Mouse (Mus musculus) embryonic facial prominence, embryonic 11.5 days (tissue): ENCODE results near the gene Tcf3. TPM values are rescaled to one million over a fixed set of nuclear protein-coding genes. Genes with fewer than 3 reads are reported as not detected.

Source experiments
- ATAC-seq: fragments of 200-750 bp; cut with Nextera tagmentation; replicated peaks from 2 replicates; pipeline ENCODE4 v1.8.0; 2017; ENCODE audit warnings: low read depth; ENCODE audit not compliant: insufficient number of reproducible peaks, low FRiP score, low TSS enrichment
- DNase-seq: peaks from one replicate; pipeline ENCODE4 v3.0.0-alpha.2; 2015; ENCODE audit warnings: low spot score
- H3K27ac ChIP-seq: fragments of 300-500 bp; sonication (generic); replicated peaks from 2 replicates; pipeline ENCODE4 v1.5.1; 2014; ENCODE audit warnings: mild to moderate bottlenecking, low read depth, low read length, control low read depth
- H3K27me3 ChIP-seq: fragments of 300-500 bp; sonication (generic); 2 replicates; pipeline ENCODE4 v1.6.1; 2014; ENCODE audit warnings: mild to moderate bottlenecking, low read length, moderate library complexity, mixed read lengths; ENCODE audit not compliant: control insufficient read depth, insufficient read depth
- H3K36me3 ChIP-seq: fragments of 300-500 bp; sonication (generic); replicated peaks from 2 replicates; pipeline ENCODE4 v1.6.1; 2014; ENCODE audit warnings: low read depth, mild to moderate bottlenecking, low read length, moderate library complexity, mixed read lengths; ENCODE audit not compliant: control insufficient read depth, insufficient read depth
- H3K4me1 ChIP-seq: fragments of 300-500 bp; sonication (generic); 2 replicates; pipeline ENCODE4 v1.6.1; 2014; ENCODE audit warnings: low read length, mixed read lengths; ENCODE audit not compliant: control insufficient read depth, insufficient read depth
- H3K4me2 ChIP-seq: fragments of 300-500 bp; sonication (generic); 2 replicates; pipeline ENCODE4 v1.6.1; 2014; ENCODE audit warnings: low read depth, mild to moderate bottlenecking, control low read depth, low read length, moderate library complexity
- H3K4me3 ChIP-seq: fragments of 300-500 bp; sonication (generic); 2 replicates; pipeline ENCODE4 v1.5.1; 2014; ENCODE audit warnings: low read depth, low read length, control low read depth
- H3K9ac ChIP-seq: fragments of 300-500 bp; sonication (generic); replicated peaks from 2 replicates; pipeline ENCODE4 v1.6.1; 2014; ENCODE audit warnings: mild to moderate bottlenecking, control low read depth, low read length
- H3K9me3 ChIP-seq: fragments of 300-500 bp; sonication (generic); replicated peaks from 2 replicates; pipeline ENCODE4 v1.6.1; 2016; ENCODE audit warnings: mild to moderate bottlenecking, low read length, inconsistent platforms, mixed read lengths; ENCODE audit not compliant: control insufficient read depth
- WGBS: fragments of 180-500 bp; shearing (Covaris S2); extraction: QIAGEN DNeasy Blood & Tissue Kit; methylation state at CpG from one replicate; pipeline ENCODE4 v1.1.7; 2014; 5-methylcytosine and 5-hydroxymethylcytosine counted together
- polyA plus RNA-seq: library from polyadenylated mRNA; unstranded; fragments of >200 nt; fragmentation: Nextera tagmentation; extraction: Ambion mirVana; gene quantifications from 2 replicates; pipeline ENCODE4 v1.2.1, GENCODE M21; 2014

Tcf3 gene
- polyA plus RNA-seq, 1 experiment from 2014 or later, result 174 TPM

GRCm38 (mm10) chr10:80460324-80460723 lies 26.9 kb upstream of the Tcf3 start:
- DNase-seq (no peak), ATAC-seq (no peak)
- no peaks in the 10 kb centered on the region for H3K4me1 ChIP-seq
- no peak overlapping the region for H3K9ac ChIP-seq
- H3K4me3 ChIP-seq, result no peak overlapping the region
- H3K27me3 ChIP-seq, result no peaks in the 10 kb centered on the region
- H3K36me3 ChIP-seq, result no peaks in the 10 kb centered on the region
- H3K9me3 ChIP-seq, result no peaks in the 10 kb centered on the region
- WGBS, result 60% methylated on average over 4 of the region's 4 CpGs
- no peak overlapping the region for H3K27ac ChIP-seq
- no peak overlapping the region for H3K4me2 ChIP-seq

DNA sequence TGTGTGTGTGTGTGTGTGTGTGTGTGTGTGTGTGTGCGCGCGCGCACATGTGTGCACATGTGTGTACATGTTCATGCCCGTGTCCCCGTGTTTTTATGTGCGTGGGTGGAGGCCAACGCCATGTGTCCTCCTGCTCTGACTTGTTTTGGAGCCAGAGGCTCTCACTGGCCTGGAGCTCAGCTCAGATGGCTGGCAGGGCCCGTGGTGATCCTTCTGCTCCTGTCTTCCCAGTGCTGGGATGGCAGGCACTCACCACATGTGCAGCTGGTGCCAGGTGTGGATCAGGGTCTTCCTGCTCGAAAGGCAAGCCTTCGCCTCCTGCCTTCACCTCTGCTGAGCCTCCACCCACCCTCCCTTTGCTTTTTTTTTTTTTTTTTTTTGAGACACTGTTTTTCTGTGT lies 26.2 kb upstream of the Tcf3 start:
- H3K4me3 ChIP-seq, result no peak overlapping the region
- 91% methylated on average over 11 of the region's 11 CpGs for WGBS
- no peak overlapping the region for H3K9ac ChIP-seq
- no peaks in the 10 kb centered on the region for H3K9me3 ChIP-seq
- no peaks in the 10 kb centered on the region for H3K36me3 ChIP-seq
- no peak overlapping the region for H3K4me2 ChIP-seq
- DNase-seq (no peak), ATAC-seq (no peak)
- H3K27me3 ChIP-seq, result no peaks in the 10 kb centered on the region
- H3K27ac ChIP-seq, result no peak overlapping the region
- H3K4me1 ChIP-seq, result no peaks in the 10 kb centered on the region

DNA sequence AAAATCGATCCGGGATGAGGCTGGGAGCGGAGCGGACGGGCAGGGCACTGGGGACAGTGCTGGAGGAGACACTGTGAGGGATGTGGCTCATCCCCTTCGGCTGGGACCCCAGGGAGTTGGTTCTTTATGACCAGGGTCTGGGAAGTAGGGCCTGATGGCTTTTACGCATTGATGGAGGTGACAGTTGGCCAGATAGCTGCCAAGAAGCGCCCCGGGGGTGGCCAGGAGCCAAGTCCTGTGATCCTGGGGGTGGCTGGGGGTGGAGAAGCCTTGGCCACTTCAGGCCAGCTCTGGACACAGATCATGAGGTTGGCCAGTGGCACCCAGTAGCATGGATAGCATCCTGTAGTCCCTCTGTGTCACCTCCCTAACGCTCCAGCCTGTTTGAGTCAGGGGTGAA lies 25.8 kb upstream of the Tcf3 start:
- Histone ChIP-seq H3K4me1 (no peaks in the 10 kb centered on the region), H3K27me3 (no peaks in the 10 kb centered on the region), H3K9ac (no peak overlapping the region), H3K4me2 (no peak overlapping the region), H3K36me3 (no peaks in the 10 kb centered on the region), H3K4me3 (no peak overlapping the region), H3K27ac (no peak overlapping the region), H3K9me3 (no peaks in the 10 kb centered on the region)
- DNase-seq, result no peak
- 90% methylated on average over 10 of the region's 10 CpGs for whole genome bisulfite sequencing
- no peak for ATAC-seq

GRCm38 (mm10) chr10:80455697-80456096 lies 22.2 kb upstream of the Tcf3 start:
- H3K9me3 ChIP-seq, result no peaks in the 10 kb centered on the region
- no peak overlapping the region for H3K4me2 ChIP-seq
- H3K9ac ChIP-seq, result no peak overlapping the region
- WGBS, result 88% methylated on average over 5 of the region's 5 CpGs
- H3K36me3 ChIP-seq, result no peaks in the 10 kb centered on the region
- no peak overlapping the region for H3K27ac ChIP-seq
- H3K4me3 ChIP-seq, result no peak overlapping the region
- no peak for ATAC-seq
- no peaks in the 10 kb centered on the region for H3K4me1 ChIP-seq
- DNase-seq, result no peak
- H3K27me3 ChIP-seq, result no peaks in the 10 kb centered on the region

- no peaks in the 10 kb centered on the region for H3K27me3 ChIP-seq
- no peaks in the 10 kb centered on the region for H3K9me3 ChIP-seq
- DNase-seq (no peak), ATAC-seq (no peak)
- H3K36me3 ChIP-seq, result no peaks in the 10 kb centered on the region
- no peak overlapping the region for H3K4me2 ChIP-seq
- H3K9ac ChIP-seq, result no peak overlapping the region
- WGBS, result 82% methylated on average over 5 of the region's 5 CpGs
- no peak overlapping the region for H3K4me3 ChIP-seq
- no peak overlapping the region for H3K27ac ChIP-seq
- no peaks in the 10 kb centered on the region for H3K4me1 ChIP-seq
These were observed 21.3 kb upstream of the Tcf3 start for GRCm38 (mm10) chr10:80454781-80455180.

GRCm38 (mm10) chr10:80453601-80454000 lies 20.2 kb upstream of the Tcf3 start:
- no peak overlapping the region for H3K4me3 ChIP-seq
- no peak overlapping the region for H3K27ac ChIP-seq
- no peak overlapping the region for H3K4me2 ChIP-seq
- 81% methylated on average over 10 of the region's 10 CpGs for WGBS
- H3K9me3 ChIP-seq, result no peaks in the 10 kb centered on the region
- H3K27me3 ChIP-seq, result no peaks in the 10 kb centered on the region
- no peaks in the 10 kb centered on the region for H3K4me1 ChIP-seq
- no peaks in the 10 kb centered on the region for H3K36me3 ChIP-seq
- H3K9ac ChIP-seq, result no peak overlapping the region
- no peak for DNase-seq
- no peak for ATAC-seq

DNA sequence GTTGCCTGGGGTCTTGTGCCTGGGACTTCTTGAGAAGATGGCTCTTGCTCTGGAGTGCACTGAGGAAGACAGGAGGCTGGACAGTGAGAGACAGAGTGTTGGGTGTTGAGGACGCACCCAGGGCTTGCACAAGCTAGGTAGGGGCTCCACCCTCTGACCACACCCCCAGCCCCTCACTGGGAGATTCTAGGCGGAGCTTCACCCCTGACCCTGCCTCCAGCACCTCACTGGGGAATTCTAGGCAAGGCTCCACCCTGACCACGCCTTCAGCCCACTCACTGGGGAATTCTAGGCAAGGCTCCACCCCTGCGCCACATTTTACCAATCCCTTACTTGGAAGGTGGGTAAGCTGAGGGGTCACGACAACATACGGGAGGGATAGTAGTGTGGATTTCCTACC lies 17.2 kb upstream of the Tcf3 start:
- Histone ChIP-seq H3K4me3 (no peak overlapping the region), H3K4me1 (no peaks in the 10 kb centered on the region), H3K9me3 (no peaks in the 10 kb centered on the region), H3K27ac (no peak overlapping the region), H3K4me2 (no peak overlapping the region), H3K36me3 (no peaks in the 10 kb centered on the region), H3K27me3 (no peaks in the 10 kb centered on the region), H3K9ac (no peak overlapping the region)
- 2% methylated on average over 6 of the region's 6 CpGs for WGBS
- no peak for DNase-seq
- no peak for ATAC-seq

- WGBS, result 7% methylated on average over 26 of the region's 26 CpGs
- H3K27me3 ChIP-seq, result peaks cover 2% of the 10 kb centered on the region; the same call in 1 of the 2 replicates
These were observed 12.6 kb upstream of the Tcf3 start for GRCm38 (mm10) chr10:80445898-80446601.

More at GRCm38 (mm10) chr10:80445898-80446601, 12.6 kb upstream of the Tcf3 start:
- Histone ChIP-seq H3K4me1 (no peaks in the 10 kb centered on the region), H3K9me3 (no peaks in the 10 kb centered on the region), H3K27ac (no peak overlapping the region), H3K9ac (no peak overlapping the region), H3K36me3 (no peaks in the 10 kb centered on the region), H3K4me3 (no peak overlapping the region), H3K4me2 (no peak overlapping the region)
- ATAC-seq (peak; percentile 75), DNase-seq (peak; percentile 89)
